Mouse (Mus musculus): ENCODE measurements around the gene Thoc5. TPM values are rescaled to one million over a fixed set of nuclear protein-coding genes. Genes with fewer than 3 reads are reported as not detected.
A peak's percentile ranks its signal among the peaks of the same experiment; 100 is the strongest.

The Thoc5 gene
- 37.6 and 39.7 TPM in 2 replicates for polyA plus RNA-seq (2015; fragmentation: Nextera tagmentation; extraction: Ambion mirVana)

- H3K9me3 ChIP-seq = no peaks in the 10 kb centered on the region
- H3K4me2 ChIP-seq = peak within 1 kb of the TSS; percentile 84
- peak within 1 kb of the TSS; percentile 75 for H3K4me3 ChIP-seq
- peaks cover 5% of the 10 kb centered on the region for H3K4me1 ChIP-seq
- H3K9ac ChIP-seq = peak within 1 kb of the TSS; percentile 88
- peak within 1 kb of the TSS; percentile 71; the same call in 1 of the 2 replicates for H3K27ac ChIP-seq
- WGBS = 2% methylated on average over 52 of the region's 52 CpGs
- H3K27me3 ChIP-seq = no peaks in the 10 kb centered on the region
- peak; percentile 74; the same call in 1 of the 2 replicates for ATAC-seq (ENCODE audit: insufficient number of reproducible peaks, insufficient read depth, low FRiP score, low TSS enrichment, low read depth)
- H3K36me3 ChIP-seq = peaks cover 44% of the 10 kb centered on the region
Observed at GRCm38 (mm10) chr11:4894848-4895816, at the start of gene Thoc5. Gene Thoc5 (plus strand): TSS chr11:4895320.

GRCm38 (mm10) chr11:4848483-4849248 lies 46.5 kb upstream of the Thoc5 start:
- Histone ChIP-seq H3K9ac (peak overlapping the region; percentile 94), H3K4me2 (peak overlapping the region; percentile 67), H3K36me3 (no peaks in the 10 kb centered on the region), H3K4me1 (peaks cover 14% of the 10 kb centered on the region), H3K27ac (peak overlapping the region; percentile 78), H3K27me3 (no peaks in the 10 kb centered on the region), H3K4me3 (peak overlapping the region; percentile 99), H3K9me3 (no peaks in the 10 kb centered on the region)
- peak; percentile 39; the same call in 1 of the 2 replicates for ATAC-seq (ENCODE audit: insufficient number of reproducible peaks, insufficient read depth, low FRiP score, low TSS enrichment, low read depth)
- under 1% methylated on average over 50 of the region's 50 CpGs for WGBS

- H3K4me1 ChIP-seq = peaks cover 14% of the 10 kb centered on the region
- peak within 1 kb of the TSS; percentile 78 for H3K27ac ChIP-seq
- peak within 1 kb of the TSS; percentile 99 for H3K4me3 ChIP-seq
- H3K27me3 ChIP-seq = no peaks in the 10 kb centered on the region
- H3K4me2 ChIP-seq = peak within 1 kb of the TSS; percentile 67
- H3K9me3 ChIP-seq = no peaks in the 10 kb centered on the region
- peak; percentile 99 for ATAC-seq (ENCODE audit: insufficient number of reproducible peaks, insufficient read depth, low FRiP score, low TSS enrichment, low read depth)
- WGBS = under 1% methylated on average over 60 of the region's 60 CpGs
- no peaks in the 10 kb centered on the region for H3K36me3 ChIP-seq
- peak within 1 kb of the TSS; percentile 94 for H3K9ac ChIP-seq
Observed at GRCm38 (mm10) chr11:4849258-4849943, 45.7 kb upstream of the Thoc5 start, which contains the start of gene Nf2. Gene Nf2 (minus strand): TSS chr11:4849536.

GRCm38 (mm10) chr11:4850404-4850803 lies 44.7 kb upstream of the Thoc5 start:
- Histone ChIP-seq H3K36me3 (no peaks in the 10 kb centered on the region), H3K4me3 (no peak overlapping the region), H3K9me3 (no peaks in the 10 kb centered on the region), H3K4me1 (peaks cover 16% of the 10 kb centered on the region), H3K27ac (peak overlapping the region; percentile 73; the same call in 1 of the 2 replicates), H3K9ac (no peak overlapping the region), H3K4me2 (peak overlapping the region; percentile 55), H3K27me3 (no peaks in the 10 kb centered on the region)
- no peak for ATAC-seq (ENCODE audit: insufficient number of reproducible peaks, insufficient read depth, low FRiP score, low TSS enrichment, low read depth)
- 85% methylated on average over 2 of the region's 2 CpGs for WGBS

GRCm38 (mm10) chr11:4853021-4853420 lies 42.1 kb upstream of the Thoc5 start:
- no peaks in the 10 kb centered on the region for H3K27me3 ChIP-seq
- H3K9ac ChIP-seq = no peak overlapping the region
- ATAC-seq (ENCODE audit: insufficient number of reproducible peaks, insufficient read depth, low FRiP score, low TSS enrichment, low read depth) = no peak
- no peak overlapping the region for H3K4me3 ChIP-seq
- H3K4me2 ChIP-seq = no peak overlapping the region
- H3K9me3 ChIP-seq = no peaks in the 10 kb centered on the region
- no peak overlapping the region for H3K27ac ChIP-seq
- H3K4me1 ChIP-seq = peaks cover 6% of the 10 kb centered on the region
- no peaks in the 10 kb centered on the region for H3K36me3 ChIP-seq

GRCm38 (mm10) chr11:4854181-4854580 lies 40.9 kb upstream of the Thoc5 start:
- peaks cover 5% of the 10 kb centered on the region for H3K4me1 ChIP-seq
- ATAC-seq (ENCODE audit: insufficient number of reproducible peaks, insufficient read depth, low FRiP score, low TSS enrichment, low read depth) = no peak
- H3K27me3 ChIP-seq = no peaks in the 10 kb centered on the region
- H3K4me2 ChIP-seq = no peak overlapping the region
- H3K9ac ChIP-seq = no peak overlapping the region
- no peaks in the 10 kb centered on the region for H3K36me3 ChIP-seq
- H3K9me3 ChIP-seq = no peaks in the 10 kb centered on the region
- WGBS = 95% methylated on average over 5 of the region's 5 CpGs
- no peak overlapping the region for H3K27ac ChIP-seq
- no peak overlapping the region for H3K4me3 ChIP-seq

- Histone ChIP-seq H3K9ac (no peak overlapping the region), H3K9me3 (no peaks in the 10 kb centered on the region), H3K4me2 (no peak overlapping the region), H3K4me1 (peaks cover 24% of the 10 kb centered on the region), H3K4me3 (no peak overlapping the region), H3K36me3 (no peaks in the 10 kb centered on the region), H3K27me3 (no peaks in the 10 kb centered on the region), H3K27ac (no peak overlapping the region)
- ATAC-seq (ENCODE audit: insufficient number of reproducible peaks, insufficient read depth, low FRiP score, low TSS enrichment, low read depth) = no peak
- WGBS = 57% methylated on average over 2 of the region's 2 CpGs
Observed at GRCm38 (mm10) chr11:4858416-4858815, 36.7 kb upstream of the Thoc5 start.

GRCm38 (mm10) chr11:4860986-4861385 lies 34.1 kb upstream of the Thoc5 start:
- no peak overlapping the region for H3K4me2 ChIP-seq
- no peak overlapping the region for H3K9ac ChIP-seq
- WGBS = 54% methylated on average over 1 of the region's 1 CpGs
- no peak overlapping the region for H3K4me3 ChIP-seq
- no peaks in the 10 kb centered on the region for H3K36me3 ChIP-seq
- no peaks in the 10 kb centered on the region for H3K9me3 ChIP-seq
- peak overlapping the region; percentile 77 for H3K27ac ChIP-seq
- no peaks in the 10 kb centered on the region for H3K27me3 ChIP-seq
- peaks cover 19% of the 10 kb centered on the region for H3K4me1 ChIP-seq
- ATAC-seq (ENCODE audit: insufficient number of reproducible peaks, insufficient read depth, low FRiP score, low TSS enrichment, low read depth) = no peak

GRCm38 (mm10) chr11:4861816-4862604 lies 33.1 kb upstream of the Thoc5 start:
- H3K4me2 ChIP-seq = peak overlapping the region; percentile 40
- H3K4me3 ChIP-seq = no peak overlapping the region

GRCm38 (mm10) chr11:4862730-4863129 lies 32.4 kb upstream of the Thoc5 start:
- H3K4me3 ChIP-seq = no peak overlapping the region
- no peak overlapping the region for H3K9ac ChIP-seq
- H3K9me3 ChIP-seq = no peaks in the 10 kb centered on the region
- no peaks in the 10 kb centered on the region for H3K36me3 ChIP-seq
- H3K27me3 ChIP-seq = no peaks in the 10 kb centered on the region
- H3K4me1 ChIP-seq = peaks cover 19% of the 10 kb centered on the region
- peak overlapping the region; percentile 77; the same call in 1 of the 2 replicates for H3K27ac ChIP-seq
- ATAC-seq (ENCODE audit: insufficient number of reproducible peaks, insufficient read depth, low FRiP score, low TSS enrichment, low read depth) = no peak
- 82% methylated on average over 1 of the region's 1 CpGs for WGBS
- no peak overlapping the region for H3K4me2 ChIP-seq

More at GRCm38 (mm10) chr11:4861816-4862604, 33.1 kb upstream of the Thoc5 start:
- Histone ChIP-seq H3K27ac (peak overlapping the region; percentile 77), H3K27me3 (no peaks in the 10 kb centered on the region), H3K9me3 (no peaks in the 10 kb centered on the region), H3K9ac (no peak overlapping the region), H3K4me1 (peaks cover 19% of the 10 kb centered on the region), H3K36me3 (no peaks in the 10 kb centered on the region)
- 18% methylated on average over 11 of the region's 11 CpGs for WGBS
- ATAC-seq (ENCODE audit: insufficient number of reproducible peaks, insufficient read depth, low FRiP score, low TSS enrichment, low read depth) = 0 out of 2 replicates have a peak, but pooled peaks have one; percentile 67
